Mouse (Mus musculus) ES-Bruce4 (cell line): ENCODE data around the gene Gfpt2. TPM values are rescaled to one million over a fixed set of nuclear protein-coding genes. Genes with fewer than 3 reads are reported as not detected.
A peak's percentile ranks its signal among the peaks of the same experiment; 100 is the strongest.

ENCODE experiments used
- H3K27ac ChIP-seq: 2 replicates; pipeline ENCODE4 v1.5.1; 2012; ENCODE audit warnings: low read length, inconsistent platforms; ENCODE audit not compliant: insufficient read depth
- H3K27me3 ChIP-seq: 2 replicates; pipeline ENCODE4 v1.6.1; 2012; ENCODE audit warnings: mild to moderate bottlenecking, low read length, inconsistent platforms; ENCODE audit not compliant: control insufficient read depth, poor library complexity, insufficient read depth, severe bottlenecking
- H3K36me3 ChIP-seq: 2 replicates; pipeline ENCODE4 v1.6.1; 2012; ENCODE audit warnings: inconsistent platforms, mild to moderate bottlenecking, low read length, moderate library complexity; ENCODE audit not compliant: control insufficient read depth, poor library complexity, insufficient read depth, severe bottlenecking
- H3K4me1 ChIP-seq: one replicate; pipeline ENCODE4 v1.8.1; 2011; ENCODE audit warnings: low read length; ENCODE audit not compliant: control insufficient read depth, insufficient read depth
- H3K4me3 ChIP-seq: 2 replicates; pipeline ENCODE4 v1.5.1; 2011; ENCODE audit warnings: low read depth, mild to moderate bottlenecking, low read length
- H3K9ac ChIP-seq: 2 replicates; pipeline ENCODE4 v1.6.1; 2012; ENCODE audit warnings: low read depth, mild to moderate bottlenecking, inconsistent platforms; ENCODE audit not compliant: poor library complexity, severe bottlenecking
- H3K9me3 ChIP-seq: replicated peaks from 2 replicates; pipeline ENCODE4 v1.6.1; 2012; ENCODE audit warnings: mild to moderate bottlenecking, low read length, inconsistent platforms; ENCODE audit not compliant: control insufficient read depth, poor library complexity, insufficient read depth, severe bottlenecking
- CTCF ChIP-seq: IDR thresholded peaks from one replicate; pipeline ENCODE4 v1.8.1; 2011; ENCODE audit warnings: low read depth, low read length
- EP300 ChIP-seq: IDR thresholded peaks from 2 replicates; pipeline ENCODE4 v1.6.1; 2011; ENCODE audit warnings: low read depth, low read length; ENCODE audit not compliant: insufficient read depth
- POLR2A ChIP-seq: IDR thresholded peaks from one replicate; pipeline ENCODE4 v1.8.1; 2011; ENCODE audit warnings: low read length; ENCODE audit not compliant: insufficient read depth
- polyA plus RNA-seq: library from polyadenylated mRNA; stranded (reverse); fragments of >200 nt; gene quantifications from 2 replicates; pipeline ENCODE4 v1.2.4, GENCODE M21; 2011; ENCODE audit warnings: low read depth; ENCODE audit not compliant: missing spikeins, insufficient read depth, insufficient read length

The Gfpt2 gene
- polyA plus RNA-seq: 49.1 and 52.3 TPM in 2 replicates

- Histone ChIP-seq H3K27me3 (no peaks in the 10 kb centered on the region), H3K36me3 (no peaks in the 10 kb centered on the region), H3K4me3 (peak within 1 kb of the TSS; percentile 62), H3K27ac (peak within 1 kb of the TSS; percentile 68), H3K9ac (peak within 1 kb of the TSS; percentile 67), H3K4me1 (no peaks in the 10 kb centered on the region), H3K9me3 (no peaks in the 10 kb centered on the region)
- TF ChIP-seq POLR2A (peak; percentile 97), CTCF (no peak), EP300 (0 out of 2 replicates have a peak, but pooled peaks have one; percentile 24)
These were observed at the start of gene Gfpt2 for GRCm38 (mm10) chr11:49793619-49794341. TSS of gene Gfpt2 (plus strand) at chr11:49794178.

- TF ChIP-seq POLR2A: no peak
- no peak for TF ChIP-seq EP300
- TF ChIP-seq CTCF: no peak
- Histone ChIP-seq H3K36me3 (no peaks in the 10 kb centered on the region), H3K27me3 (no peaks in the 10 kb centered on the region; the same call in 1 of the 2 replicates), H3K4me1 (peaks cover 2% of the 10 kb centered on the region), H3K4me3 (no peak overlapping the region), H3K9ac (no peak overlapping the region), H3K27ac (no peak overlapping the region), H3K9me3 (peaks cover 4% of the 10 kb centered on the region; the same call in 1 of the 2 replicates)
These were observed 49.0 kb upstream of the Gfpt2 start for GRCm38 (mm10) chr11:49744981-49745380.

GRCm38 (mm10) chr11:49745839-49746238 is 48.1 kb upstream of the Gfpt2 start:
- H3K9ac ChIP-seq: no peak overlapping the region
- peaks cover 4% of the 10 kb centered on the region; the same call in 1 of the 2 replicates for H3K9me3 ChIP-seq
- H3K4me3 ChIP-seq: no peak overlapping the region
- no peaks in the 10 kb centered on the region; the same call in 1 of the 2 replicates for H3K27me3 ChIP-seq
- H3K36me3 ChIP-seq: no peaks in the 10 kb centered on the region
- TF ChIP-seq EP300: no peak
- no peak for TF ChIP-seq POLR2A
- peaks cover 2% of the 10 kb centered on the region for H3K4me1 ChIP-seq
- no peak overlapping the region for H3K27ac ChIP-seq

- H3K27ac ChIP-seq: no peak overlapping the region
- H3K9me3 ChIP-seq: peaks cover 4% of the 10 kb centered on the region; the same call in 1 of the 2 replicates
- TF ChIP-seq POLR2A: no peak
- TF ChIP-seq EP300: no peak
- no peak for TF ChIP-seq CTCF
- H3K36me3 ChIP-seq: no peaks in the 10 kb centered on the region
- no peaks in the 10 kb centered on the region; the same call in 1 of the 2 replicates for H3K27me3 ChIP-seq
- no peak overlapping the region for H3K9ac ChIP-seq
- no peak overlapping the region for H3K4me3 ChIP-seq
- H3K4me1 ChIP-seq: peaks cover 2% of the 10 kb centered on the region
These were observed 47.2 kb upstream of the Gfpt2 start for GRCm38 (mm10) chr11:49746756-49747155.

- H3K4me1 ChIP-seq: peaks cover 1% of the 10 kb centered on the region
- TF ChIP-seq EP300: no peak
- no peak for TF ChIP-seq POLR2A
- TF ChIP-seq CTCF: no peak
- H3K9ac ChIP-seq: no peak overlapping the region
- H3K27ac ChIP-seq: no peak overlapping the region
- no peaks in the 10 kb centered on the region for H3K9me3 ChIP-seq
- no peak overlapping the region for H3K4me3 ChIP-seq
- no peaks in the 10 kb centered on the region for H3K36me3 ChIP-seq
- H3K27me3 ChIP-seq: no peaks in the 10 kb centered on the region
These were observed 38.9 kb upstream of the Gfpt2 start for GRCm38 (mm10) chr11:49754958-49755665.

- Histone ChIP-seq H3K4me3 (no peak overlapping the region), H3K9ac (no peak overlapping the region), H3K9me3 (no peaks in the 10 kb centered on the region), H3K27ac (no peak overlapping the region), H3K4me1 (peaks cover 1% of the 10 kb centered on the region), H3K36me3 (no peaks in the 10 kb centered on the region), H3K27me3 (no peaks in the 10 kb centered on the region)
- TF ChIP-seq CTCF: no peak
- TF ChIP-seq POLR2A: no peak
These were observed 35.9 kb upstream of the Gfpt2 start for GRCm38 (mm10) chr11:49758096-49758495.
